Mouse (Mus musculus): ENCODE results near the gene Id2.

Id2 gene

DNA sequence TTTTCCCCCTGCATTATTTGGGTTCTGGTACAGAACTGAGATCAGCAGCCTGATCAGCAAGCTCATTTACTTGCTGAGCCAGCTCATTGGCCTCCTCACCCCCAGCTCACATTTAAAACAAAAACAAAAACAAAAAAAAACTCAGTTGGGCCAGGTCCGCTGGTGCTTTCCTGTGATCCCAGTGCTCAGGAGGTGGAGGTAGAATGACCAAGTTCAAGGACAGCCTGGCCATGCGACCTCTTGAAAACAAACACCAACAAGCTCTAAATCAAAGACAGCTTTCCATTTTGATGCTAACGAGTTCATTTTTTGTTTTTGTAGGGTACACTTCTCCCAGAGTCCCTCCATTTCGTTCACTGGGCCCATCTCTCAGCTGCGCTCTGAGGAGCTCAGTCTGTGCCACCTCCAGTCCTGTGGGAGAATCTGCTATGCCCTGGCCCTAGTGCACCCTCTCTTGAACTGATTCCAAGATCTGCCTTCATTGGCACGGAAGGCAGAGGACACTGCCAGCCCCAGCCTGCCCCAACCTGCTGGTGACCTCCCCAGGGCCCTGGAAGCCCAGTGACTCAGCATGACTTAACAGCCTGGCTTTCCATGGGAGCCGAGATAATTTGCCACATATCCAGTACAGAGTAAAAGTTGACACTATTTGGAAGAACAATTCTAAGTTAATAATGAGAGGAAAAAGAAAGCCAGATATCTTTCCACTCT is 13.2 kb upstream of the Id2 start:
- in situ Hi-C loops (cut with MboI; ENCODE audit: low sequenced_read_pairs) = no loop called here

GRCm38 (mm10) chr12:25108865-25109264 is 11.9 kb upstream of the Id2 start:
- in situ Hi-C loops (cut with MboI; ENCODE audit: low sequenced_read_pairs) = no loop called here

GRCm38 (mm10) chr12:25104541-25104940 is 7.6 kb upstream of the Id2 start:
- in situ Hi-C loops (cut with MboI; ENCODE audit: low sequenced_read_pairs) = no loop called here

GRCm38 (mm10) chr12:25103911-25104310 is 7.0 kb upstream of the Id2 start:
- in situ Hi-C loops (cut with MboI; ENCODE audit: low sequenced_read_pairs) = no loop called here

- in situ Hi-C loops (cut with MboI; ENCODE audit: low sequenced_read_pairs) = no loop called here
Measured at GRCm38 (mm10) chr12:25101389-25101788, 4.4 kb upstream of the Id2 start.

GRCm38 (mm10) chr12:25100411-25101217 is 3.7 kb upstream of the Id2 start:
- in situ Hi-C loops (cut with MboI; ENCODE audit: low sequenced_read_pairs) = no loop called here

- in situ Hi-C loops (cut with MboI; ENCODE audit: low sequenced_read_pairs) = loop anchor here (10.0 to 25.0 kb wide), 2 partner anchors 788 to 965 kb away; no protein-coding TSS in a partner anchor
Measured at GRCm38 (mm10) chr12:25099563-25100408, 2.8 kb upstream of the Id2 start.

DNA sequence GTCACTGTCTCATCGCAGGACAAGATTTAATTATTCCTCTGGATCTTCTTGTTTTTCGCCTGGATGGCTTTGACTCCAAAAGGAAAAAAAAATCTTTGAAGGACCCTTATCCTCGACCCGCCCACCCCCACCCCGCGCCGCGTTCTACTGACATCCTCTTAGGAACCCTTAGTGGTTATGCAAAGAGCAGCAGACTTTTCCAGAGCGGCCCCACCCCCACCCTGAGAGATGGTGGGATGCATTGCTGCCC is 2.3 kb upstream of the Id2 start:
- in situ Hi-C loops (cut with MboI; ENCODE audit: low sequenced_read_pairs) = loop anchor here (10.0 to 25.0 kb wide), 2 partner anchors 788 to 966 kb away; no protein-coding TSS in a partner anchor

DNA sequence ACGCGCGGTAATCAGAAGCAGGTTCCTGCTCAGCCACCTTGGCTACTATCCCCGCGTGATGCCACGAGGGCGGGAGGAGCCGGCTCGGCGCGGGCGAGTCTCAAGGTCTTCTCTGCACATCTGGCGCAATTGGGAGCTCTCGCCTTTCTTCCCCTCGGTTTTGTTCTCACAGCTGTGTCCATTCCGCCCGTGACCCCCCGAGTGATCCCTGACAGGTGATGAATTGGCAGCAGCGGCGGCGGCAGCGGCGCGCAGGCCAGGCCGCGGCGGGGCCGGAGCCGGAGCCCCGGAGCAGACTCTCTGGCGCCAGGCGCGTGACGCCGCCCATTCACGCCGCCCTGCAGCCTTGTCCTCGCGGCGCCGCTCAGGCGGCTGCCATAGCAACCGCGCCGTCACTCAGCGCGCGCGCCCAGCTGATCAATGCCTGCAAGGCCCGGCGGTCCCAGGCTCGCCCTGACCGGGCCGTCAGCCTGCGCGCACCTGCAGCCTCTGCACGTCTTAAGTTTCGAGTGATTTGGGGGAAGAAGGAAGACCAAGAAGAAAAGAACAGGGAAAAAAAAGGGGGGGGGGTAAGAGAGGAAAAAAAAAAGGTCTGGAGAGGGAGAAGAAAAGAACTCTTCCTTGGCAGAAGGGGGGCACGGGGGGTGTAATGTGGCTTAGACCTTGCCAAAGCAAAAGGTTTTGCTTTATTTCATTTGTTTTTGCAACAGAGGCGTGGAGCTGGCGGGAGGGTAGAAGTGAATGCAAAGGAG is 1.8 kb upstream of the Id2 start:
- in situ Hi-C loops (cut with MboI; ENCODE audit: low sequenced_read_pairs) = loop anchor here (10.0 to 25.0 kb wide), 2 partner anchors 789 to 966 kb away; no protein-coding TSS in a partner anchor

DNA sequence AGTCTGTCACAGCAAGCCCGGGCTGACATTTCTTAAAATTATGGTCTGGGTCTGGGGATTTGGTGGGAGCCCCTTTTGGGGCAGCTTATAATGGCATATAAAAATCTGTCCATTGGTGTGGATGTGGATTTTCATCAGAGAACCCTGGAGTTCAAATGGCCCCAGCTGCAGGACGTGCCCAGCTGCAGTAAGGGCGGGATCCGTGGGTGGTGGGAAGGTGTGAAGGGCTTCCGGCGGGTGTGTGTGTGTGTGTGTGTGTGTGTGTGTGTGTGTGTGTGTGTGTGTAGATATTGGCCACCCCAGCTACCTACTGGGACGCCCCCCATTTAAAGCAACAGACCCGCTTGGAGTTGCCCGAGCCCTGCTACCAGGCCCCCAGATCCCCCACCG is 1.2 kb upstream of the Id2 start:
- in situ Hi-C loops (cut with MboI; ENCODE audit: low sequenced_read_pairs) = loop anchor here (10.0 to 25.0 kb wide), 2 partner anchors 789 to 967 kb away; no protein-coding TSS in a partner anchor

GRCm38 (mm10) chr12:25097210-25098160 is 545 bp upstream of the Id2 start:
- in situ Hi-C loops (cut with MboI; ENCODE audit: low sequenced_read_pairs) = loop anchor here (10.0 to 25.0 kb wide), 2 partner anchors 790 to 967 kb away; no protein-coding TSS in a partner anchor

DNA sequence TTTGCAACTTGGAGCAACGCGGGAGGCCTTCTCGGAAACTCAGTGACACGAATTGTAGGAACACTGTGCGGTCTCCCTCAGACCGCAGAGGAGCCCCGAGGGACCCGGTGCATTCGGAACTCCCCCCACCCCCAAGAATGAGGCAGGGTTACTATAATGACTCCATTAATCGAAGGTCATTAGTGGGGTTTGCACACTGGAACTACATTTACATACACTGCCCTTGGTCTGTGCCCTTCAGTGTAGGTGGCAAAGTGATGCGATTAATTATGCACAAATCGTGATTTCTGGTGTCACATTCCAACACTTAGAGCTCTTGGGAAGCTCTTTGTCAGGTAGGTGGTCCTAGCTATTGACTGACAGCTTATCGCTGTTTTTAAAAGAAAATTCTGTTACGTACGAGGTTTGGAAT is 294 bp downstream of the Id2 start:
- in situ Hi-C loops (cut with MboI; ENCODE audit: low sequenced_read_pairs) = loop anchor here (10.0 to 25.0 kb wide), 2 partner anchors 791 to 968 kb away; no protein-coding TSS in a partner anchor

- in situ Hi-C loops (cut with MboI; ENCODE audit: low sequenced_read_pairs) = loop anchor here (10.0 to 25.0 kb wide), 2 partner anchors 791 to 969 kb away; no protein-coding TSS in a partner anchor
Measured at GRCm38 (mm10) chr12:25095974-25096639, 833 bp downstream of the Id2 start.

- in situ Hi-C loops (cut with MboI; ENCODE audit: low sequenced_read_pairs) = loop anchor here (10.0 to 25.0 kb wide), 2 partner anchors 792 to 969 kb away; no protein-coding TSS in a partner anchor
Measured at GRCm38 (mm10) chr12:25095538-25095937, 1.4 kb downstream of the Id2 start.

- in situ Hi-C loops (cut with MboI; ENCODE audit: low sequenced_read_pairs) = loop anchor here (10.0 to 25.0 kb wide), 2 partner anchors 792 to 970 kb away; no protein-coding TSS in a partner anchor
Measured at GRCm38 (mm10) chr12:25094621-25095521, 2.1 kb downstream of the Id2 start.

DNA sequence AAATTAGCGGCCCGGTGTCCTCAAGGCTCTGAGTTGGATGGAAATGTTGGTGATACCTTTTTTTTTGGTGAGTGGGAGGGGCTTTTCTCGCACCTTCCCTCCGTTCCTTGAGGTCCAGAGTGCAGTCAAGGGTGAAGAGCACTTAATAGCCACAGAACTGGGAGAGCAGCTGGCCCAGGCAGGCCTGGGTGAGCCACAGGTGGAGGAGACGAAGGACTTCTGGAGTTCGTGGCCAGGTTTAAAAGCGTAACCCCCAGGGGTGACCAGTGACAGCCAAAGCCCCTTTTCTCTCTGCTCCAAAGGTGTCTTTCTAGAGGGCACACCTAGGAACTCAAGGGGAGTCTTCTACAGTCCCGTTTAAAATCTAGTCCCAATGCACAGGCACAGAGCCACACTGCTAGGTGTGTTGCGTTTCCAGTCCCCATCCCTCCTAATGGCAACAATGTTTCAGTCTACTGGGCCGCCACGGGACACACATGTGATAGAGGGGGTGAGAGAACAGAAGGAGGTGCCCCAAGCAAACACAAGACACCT is 3.6 kb downstream of the Id2 start:
- in situ Hi-C loops (cut with MboI; ENCODE audit: low sequenced_read_pairs) = loop anchor here (10.0 to 25.0 kb wide), 2 partner anchors 794 to 971 kb away; no protein-coding TSS in a partner anchor

DNA sequence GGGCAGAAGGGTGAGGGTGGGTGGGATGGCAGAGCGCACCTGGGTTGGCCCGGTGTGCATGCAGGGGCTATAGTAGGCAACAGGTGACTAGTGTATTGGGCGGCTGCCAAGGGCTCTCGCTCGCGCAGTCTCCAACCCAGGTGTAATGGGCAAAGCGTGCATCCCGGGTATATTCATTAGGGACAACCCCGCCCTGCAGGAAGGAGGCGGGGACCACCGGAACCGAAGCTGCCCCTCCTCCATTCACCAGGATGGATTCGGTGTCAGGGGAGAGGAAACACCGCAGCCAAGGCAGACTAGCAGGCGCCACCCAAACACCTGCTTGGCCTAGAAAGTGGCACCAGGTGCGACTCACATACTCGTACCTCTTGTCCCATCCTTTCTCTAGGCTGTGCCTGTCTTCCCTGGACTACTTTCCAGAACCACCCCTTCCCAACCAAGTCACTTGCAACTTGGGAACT is 4.2 kb downstream of the Id2 start:
- in situ Hi-C loops (cut with MboI; ENCODE audit: low sequenced_read_pairs) = loop anchor here (10.0 to 25.0 kb wide), 2 partner anchors 795 to 972 kb away; no protein-coding TSS in a partner anchor

All from CH12F3 (cell line).